Mouse (Mus musculus): ENCODE measurements around the gene Wdr37. TPM values are rescaled to one million over a fixed set of nuclear protein-coding genes. Genes with fewer than 3 reads are reported as not detected.

Wdr37 gene
- polyA plus RNA-seq, 1 experiment from 2014 or later = 17.5 TPM

DNA sequence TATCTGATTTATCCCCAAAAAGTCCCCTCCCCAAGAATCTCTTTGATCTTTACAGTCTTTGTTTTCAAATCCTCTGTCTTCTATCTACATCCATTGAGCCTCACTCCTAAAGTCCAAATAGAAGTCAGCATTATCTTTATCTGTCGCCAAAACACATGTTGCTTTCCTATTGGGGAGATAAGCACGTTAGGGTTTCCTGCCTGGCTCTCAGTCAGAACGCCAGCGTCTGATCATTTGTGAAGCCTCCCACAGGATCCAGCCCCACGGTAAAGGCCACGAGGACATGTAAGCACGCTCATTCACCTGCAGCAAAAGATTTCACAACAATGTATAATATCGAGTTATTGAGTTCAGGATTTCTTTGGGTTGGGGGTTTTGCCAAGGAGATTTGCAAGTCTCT, 110.8 kb downstream of the Wdr37 start:
- Histone ChIP-seq H3K27me3 (replicated peaks; ENCODE audit: control insufficient read depth, insufficient read depth, low read length) (no peaks in the 10 kb centered on the region), H3K9ac (ENCODE audit: low read depth, low read length) (no peak overlapping the region), H3K4me3 (ENCODE audit: low read depth, low read length) (no peak overlapping the region), H3K27ac (ENCODE audit: low read depth, low read length) (no peak overlapping the region), H3K9me3 (ENCODE audit: control insufficient read depth, low read length) (no peaks in the 10 kb centered on the region), H3K4me2 (peak overlapping the region; percentile 23; the same call in 1 of the 2 replicates), H3K36me3 (ENCODE audit: control insufficient read depth, insufficient read depth, low read length) (no peaks in the 10 kb centered on the region), H3K4me1 (replicated peaks; ENCODE audit: control insufficient read depth, insufficient read depth, low read length) (0 out of 2 replicates have a peak, but pooled peaks cover 3% of the 10 kb centered on the region)
- DNase-seq (ENCODE audit: low spot score) = no peak
- ATAC-seq (replicated peaks; ENCODE audit: low FRiP score) = peak; percentile 66
- WGBS = 17% methylated on average over 8 of the region's 8 CpGs

Small RNAs within 50 kb of the gene (microRNA-seq; reads per million reads assigned to microRNA genes)
- gene Gm22750 (ENCODE audit: borderline number of aligned reads) = not detected

Other genes with a start within 250 kb of the Wdr37 start
- 91.0 and 108 TPM in 2 replicates for gene Idi1, start 13.6 kb upstream of the Wdr37 start, polyA plus RNA-seq (2014; fragmentation: Nextera tagmentation; extraction: Ambion mirVana)
- not detected in 2 replicates for gene Gm9745, start 76.3 kb upstream of the Wdr37 start, polyA plus RNA-seq (2014; fragmentation: Nextera tagmentation; extraction: Ambion mirVana)
- gene Idi2, start 81.0 kb upstream of the Wdr37 start, polyA plus RNA-seq (2014; fragmentation: Nextera tagmentation; extraction: Ambion mirVana) = 0.16 TPM in 1 of 2 replicates, not detected in the other
- gene Gtpbp4, start 124.2 kb upstream of the Wdr37 start, polyA plus RNA-seq (2014; fragmentation: Nextera tagmentation; extraction: Ambion mirVana) = 108 and 109 TPM in 2 replicates
- 47.9 and 51.3 TPM in 2 replicates for gene Larp4b, start 222.0 kb upstream of the Wdr37 start, polyA plus RNA-seq (2014; fragmentation: Nextera tagmentation; extraction: Ambion mirVana)

All from liver, embryonic 11.5 days (tissue).